Mouse (Mus musculus) erythroblast, embryonic 14.5 days (primary cell): ENCODE results near the gene Marveld1.

ENCODE experiments used
- GATA1 ChIP-seq: IDR thresholded peaks from 2 replicates; pipeline ENCODE4 v1.6.1; 2012; ENCODE audit warnings: low read length, inconsistent platforms, mixed read lengths
- TAL1 ChIP-seq: IDR thresholded peaks from 3 replicates; pipeline ENCODE4 v1.6.1; 2012; ENCODE audit warnings: low read length, inconsistent platforms, mixed read lengths

- TF ChIP-seq TAL1 (no peak), GATA1 (no peak)
Observed at GRCm38 (mm10) chr19:42163764-42164163, 16.6 kb downstream of the Marveld1 start, which contains the start of gene Zfyve27.
